Mouse (Mus musculus) hematopoietic stem cell, adult 5-6 weeks (primary cell): Measurements from ENCODE around the gene Otof. TPM values are rescaled to one million over a fixed set of nuclear protein-coding genes. Genes with fewer than 3 reads are reported as not detected.

Source experiments
- ATAC-seq, 2 experiments: fragments of 125-278 bp in 1 of 2; replicated peaks in 1 of 2; 2 replicates each; pipeline ENCODE4 v1.8.0; 2016 to 2017; ENCODE audit warnings: inconsistent platforms in 2 of 2, mild to moderate bottlenecking in 2 of 2, moderate number of reproducible peaks in 2 of 2, low read depth in 1 of 2, moderate TSS enrichment in 1 of 2; ENCODE audit not compliant: low FRiP score in 2 of 2, poor library complexity in 2 of 2, severe bottlenecking in 2 of 2, insufficient read depth in 1 of 2, low TSS enrichment in 1 of 2
- total RNA-seq: library from RNA; stranded (forward); fragments of 172-1452, 232-1000 nt; gene quantifications from 2 replicates; pipeline ENCODE4 v1.2.3, GENCODE M21; 2017

Gene Otof
- total RNA-seq, 1 experiment from 2014 or later = not detected

DNA sequence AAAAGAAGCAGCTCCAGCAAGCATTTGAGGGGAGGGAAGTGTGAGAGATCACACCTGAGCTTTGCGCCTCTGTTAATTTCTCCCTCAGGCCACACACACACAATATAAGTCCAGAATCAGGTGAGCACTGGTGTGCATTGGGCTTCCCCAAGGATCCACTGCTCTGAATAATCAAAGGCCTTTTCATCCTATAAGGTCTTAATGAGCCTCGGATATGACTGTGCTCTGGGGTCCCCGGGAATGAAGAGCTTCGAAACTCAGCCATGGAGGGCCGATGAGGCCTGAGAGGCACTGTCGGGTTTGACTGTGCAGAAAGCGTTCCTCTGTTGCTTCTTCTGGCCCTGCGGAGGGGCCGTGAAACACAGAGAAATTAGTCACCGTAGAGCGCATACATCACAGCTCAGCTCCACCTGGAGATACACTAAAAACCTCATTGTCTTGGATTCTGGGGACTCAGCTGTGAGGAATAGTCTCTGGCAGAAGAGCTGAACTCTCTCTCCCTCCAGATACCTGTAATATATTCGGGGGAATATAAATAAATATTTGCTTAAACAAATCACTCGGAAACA, 17.3 kb downstream of the Otof start:
- no peak for ATAC-seq

DNA sequence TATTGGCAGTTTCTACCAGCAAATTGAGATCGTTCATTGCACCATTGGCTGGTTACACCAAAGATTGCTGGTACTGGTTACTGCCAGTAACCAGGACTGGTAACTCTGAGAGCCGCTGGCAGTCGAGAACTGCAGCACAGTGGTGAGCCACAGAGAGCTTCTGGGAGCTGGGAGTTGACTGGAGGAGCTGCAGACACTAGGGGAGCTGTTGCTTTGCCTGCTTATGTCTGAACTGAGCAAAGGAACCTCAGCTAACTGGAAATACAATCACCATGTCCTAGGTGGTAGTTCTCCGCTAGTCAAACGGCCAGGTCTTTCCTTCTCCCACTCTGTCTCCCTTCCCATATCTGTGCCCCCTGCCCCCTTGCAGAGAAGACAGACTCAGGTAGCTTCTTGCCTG, 19.5 kb downstream of the Otof start:
- peak in 1 of 2 experiments; percentile 36; a peak in 1 of 4 replicates for ATAC-seq

GRCm38 (mm10) chr5:30440308-30440906, 21.3 kb downstream of the Otof start:
- no peak for ATAC-seq

- no peak for ATAC-seq
Observed at GRCm38 (mm10) chr5:30438931-30439330, 22.8 kb downstream of the Otof start.

GRCm38 (mm10) chr5:30427406-30427805, 34.3 kb downstream of the Otof start:
- ATAC-seq = no peak

GRCm38 (mm10) chr5:30423572-30424244, 38.0 kb downstream of the Otof start:
- ATAC-seq = peak; percentile 46 to 76; a peak in 3 of 4 replicates

GRCm38 (mm10) chr5:30423121-30423520, 38.6 kb downstream of the Otof start:
- ATAC-seq = no peak

DNA sequence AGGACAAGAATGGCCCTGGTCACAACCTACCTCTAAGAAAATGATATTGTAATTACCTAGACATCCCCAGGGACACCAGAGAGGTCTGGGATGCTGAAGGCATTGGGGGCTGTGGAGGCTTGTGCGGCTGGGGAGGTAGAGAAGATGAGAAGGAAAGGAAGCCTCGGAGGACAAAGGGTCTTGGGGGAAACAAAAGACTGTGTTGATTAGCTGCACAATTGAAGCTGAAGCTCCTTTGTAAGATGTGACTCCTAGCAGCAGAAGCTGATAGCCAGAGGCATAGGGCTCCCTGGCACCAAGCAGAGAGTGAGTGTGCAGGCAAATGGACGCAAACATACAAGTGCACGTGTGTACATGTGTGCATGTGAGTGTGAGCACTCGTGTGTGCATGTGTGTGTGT, 45.1 kb downstream of the Otof start:
- ATAC-seq = no peak

GRCm38 (mm10) chr5:30415876-30416275, 45.9 kb downstream of the Otof start:
- no peak for ATAC-seq

DNA sequence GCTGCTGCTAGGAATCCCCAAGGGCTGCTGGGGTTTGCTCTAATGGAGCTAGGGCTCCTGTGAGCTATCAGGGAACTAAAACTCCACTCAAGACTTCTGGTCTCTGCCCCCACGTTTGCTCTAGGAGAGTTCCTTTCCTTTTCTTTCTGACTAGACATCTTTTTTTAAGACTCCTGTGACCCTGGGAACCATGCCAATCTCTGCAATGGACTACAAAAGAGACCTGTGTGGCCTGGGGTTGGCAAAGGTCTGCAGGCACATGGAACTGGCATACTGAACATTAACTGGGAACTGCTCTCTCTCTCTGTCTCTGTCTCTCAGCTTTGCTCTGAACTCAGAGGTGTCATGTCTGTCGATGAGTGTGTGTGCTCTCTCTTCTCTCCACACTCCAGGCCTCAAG, 46.4 kb downstream of the Otof start:
- no peak for ATAC-seq

DNA sequence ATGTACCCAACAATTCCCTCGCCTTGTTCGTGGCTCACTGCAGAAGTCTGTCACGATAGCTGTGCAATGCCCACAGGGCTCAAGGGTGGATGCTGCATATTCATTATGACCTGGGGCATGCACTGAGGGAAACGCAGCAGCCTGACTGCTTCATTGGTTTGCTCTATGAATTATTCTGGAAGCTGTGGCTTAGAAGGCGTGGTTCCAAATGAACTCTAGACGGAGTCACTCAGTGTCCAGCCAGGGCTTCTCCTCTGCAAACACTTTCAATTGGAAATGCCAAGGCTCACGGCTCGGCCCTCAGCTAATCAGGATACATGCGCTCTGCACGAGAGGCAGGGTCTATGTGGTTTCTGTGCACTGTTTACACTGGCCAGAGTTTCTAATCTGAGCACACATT, 50.2 kb downstream of the Otof start:
- no peak for ATAC-seq

DNA sequence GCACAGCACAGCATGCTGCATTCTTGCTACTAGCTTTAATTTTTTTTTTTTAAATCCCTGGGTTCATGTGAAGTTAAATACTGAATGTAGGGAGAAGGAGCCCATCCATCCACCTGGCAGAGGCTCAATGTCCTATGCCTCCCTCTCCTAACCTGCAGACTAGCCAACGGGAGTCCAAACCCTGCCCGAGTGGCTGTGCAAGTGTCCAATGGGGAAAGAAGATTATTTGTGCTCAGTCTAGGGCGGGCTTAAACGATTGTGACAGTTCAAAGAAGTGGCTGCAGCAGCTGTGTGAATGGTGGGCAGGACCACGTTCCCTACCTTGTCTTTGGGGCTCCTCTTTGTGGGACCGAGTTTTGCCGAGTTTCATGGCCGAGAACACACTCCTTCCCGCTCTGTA, 54.9 kb downstream of the Otof start:
- no peak for ATAC-seq

DNA sequence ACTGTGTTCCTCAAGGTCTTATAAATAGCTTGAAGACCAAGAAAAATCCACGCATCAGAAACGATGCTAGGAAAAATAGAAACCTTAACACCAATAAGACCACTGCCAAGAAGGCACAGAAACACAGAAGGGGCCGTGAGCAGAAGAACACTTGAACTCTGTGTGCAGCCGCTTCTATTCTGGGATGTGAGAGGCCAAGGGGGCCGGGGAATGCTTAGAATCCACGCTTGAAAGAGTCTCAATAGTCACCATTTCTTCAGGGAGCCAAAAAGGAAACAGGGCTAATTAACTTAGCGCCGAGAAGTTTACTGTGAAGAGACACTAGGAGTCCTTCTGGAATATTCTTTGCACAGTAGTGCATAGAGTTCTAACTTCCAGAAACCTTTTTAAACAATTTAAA, 60.6 kb downstream of the Otof start:
- ATAC-seq = no peak

- no peak for ATAC-seq
Observed at GRCm38 (mm10) chr5:30400521-30400920, 61.2 kb downstream of the Otof start.

- ATAC-seq = peak in 1 of 2 experiments; percentile 71; a peak in 1 of 4 replicates
Observed at GRCm38 (mm10) chr5:30391473-30391872, 70.3 kb downstream of the Otof start.

- no peak for ATAC-seq
Observed at GRCm38 (mm10) chr5:30389836-30390235, 71.9 kb downstream of the Otof start.

GRCm38 (mm10) chr5:30387726-30388125, 74.0 kb downstream of the Otof start:
- no peak for ATAC-seq

DNA sequence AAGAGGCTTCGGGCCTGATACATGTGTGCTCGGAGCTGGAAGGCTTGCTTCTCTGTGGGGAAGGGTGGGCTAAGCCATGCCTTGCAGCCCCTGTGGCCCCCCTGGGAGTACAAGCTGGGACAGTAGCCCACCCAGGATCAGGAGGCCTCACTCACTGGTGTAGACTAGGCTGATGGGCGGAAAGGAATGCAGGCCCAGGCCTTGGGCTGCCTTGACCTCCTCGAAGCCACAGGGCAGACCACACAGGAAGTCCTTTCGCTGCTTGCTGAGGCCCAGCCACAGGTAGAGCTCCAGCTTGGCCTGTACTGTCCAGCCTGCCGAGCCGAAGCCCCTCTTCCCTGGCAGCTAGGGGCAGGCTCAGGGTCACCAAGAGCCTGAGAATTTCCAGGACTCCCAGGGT, 78.9 kb downstream of the Otof start:
- ATAC-seq = no peak

GRCm38 (mm10) chr5:30369426-30369825, 92.3 kb downstream of the Otof start:
- peak; percentile 85 to 95 for ATAC-seq
